Mouse (Mus musculus): Measurements from ENCODE around the gene Noc2l.

Noc2l gene

GRCm38 (mm10) chr4:156216196-156216595, 19.6 kb upstream of the Noc2l start:
- no peak for DNase-seq (ENCODE audit: extremely low read depth, low read depth, low spot score)

GRCm38 (mm10) chr4:156217022-156217669, 18.7 kb upstream of the Noc2l start:
- DNase-seq (ENCODE audit: extremely low read depth, low read depth, low spot score) = no peak

- no peak for DNase-seq (ENCODE audit: extremely low read depth, low read depth, low spot score)
Measured at GRCm38 (mm10) chr4:156217838-156218237, 18.0 kb upstream of the Noc2l start.

GRCm38 (mm10) chr4:156219936-156220335, 15.9 kb upstream of the Noc2l start:
- no peak for DNase-seq (ENCODE audit: extremely low read depth, low read depth, low spot score)

GRCm38 (mm10) chr4:156224276-156224675, 11.5 kb upstream of the Noc2l start:
- no peak for DNase-seq (ENCODE audit: extremely low read depth, low read depth, low spot score)

- DNase-seq (ENCODE audit: extremely low read depth, low read depth, low spot score) = no peak
Measured at GRCm38 (mm10) chr4:156227752-156228392, 7.9 kb upstream of the Noc2l start.

- DNase-seq (ENCODE audit: extremely low read depth, low read depth, low spot score) = no peak
Measured at GRCm38 (mm10) chr4:156228393-156229024, 7.3 kb upstream of the Noc2l start.

- DNase-seq (ENCODE audit: extremely low read depth, low read depth, low spot score) = no peak
Measured at GRCm38 (mm10) chr4:156234021-156234501, 1.7 kb upstream of the Noc2l start.

- no peak for DNase-seq (ENCODE audit: extremely low read depth, low read depth, low spot score)
Measured at GRCm38 (mm10) chr4:156234701-156235213, 1.1 kb upstream of the Noc2l start, which contains the start of gene Plekhn1. TSS of gene Plekhn1 (minus strand) at chr4:156234857.

- no peak for DNase-seq (ENCODE audit: extremely low read depth, low read depth, low spot score)
Measured at GRCm38 (mm10) chr4:156235360-156235770, 445 bp upstream of the Noc2l start.

GRCm38 (mm10) chr4:156236651-156237447, 1.0 kb downstream of the Noc2l start:
- no peak for DNase-seq (ENCODE audit: extremely low read depth, low read depth, low spot score)

GRCm38 (mm10) chr4:156249567-156249966, 13.8 kb downstream of the Noc2l start:
- DNase-seq (ENCODE audit: extremely low read depth, low read depth, low spot score) = no peak

- DNase-seq (ENCODE audit: extremely low read depth, low read depth, low spot score) = no peak
Measured at GRCm38 (mm10) chr4:156251081-156251480, 15.3 kb downstream of the Noc2l start.

- no peak for DNase-seq (ENCODE audit: extremely low read depth, low read depth, low spot score)
Measured at GRCm38 (mm10) chr4:156252140-156252539, 16.3 kb downstream of the Noc2l start.

GRCm38 (mm10) chr4:156252619-156253018, 16.8 kb downstream of the Noc2l start:
- DNase-seq (ENCODE audit: extremely low read depth, low read depth, low spot score) = no peak

GRCm38 (mm10) chr4:156253043-156253442, 17.2 kb downstream of the Noc2l start:
- DNase-seq (ENCODE audit: extremely low read depth, low read depth, low spot score) = no peak

GRCm38 (mm10) chr4:156254361-156255077, 18.7 kb downstream of the Noc2l start:
- DNase-seq (ENCODE audit: extremely low read depth, low read depth, low spot score) = no peak

GRCm38 (mm10) chr4:156255078-156255839, 19.4 kb downstream of the Noc2l start, which contains the start of gene Samd11:
TSS of gene Samd11 (minus strand) at chr4:156255657.
- DNase-seq (ENCODE audit: extremely low read depth, low read depth, low spot score) = no peak

Measured in fat pad, adult 2 months (tissue).